Mouse (Mus musculus) large intestine, adult 2 months (tissue): ENCODE results near the gene Erf. TPM values are rescaled to one million over a fixed set of nuclear protein-coding genes. Genes with fewer than 3 reads are reported as not detected.
"Not testable (repeated sequence)": the region's sequence is repeated elsewhere in the genome, so short reads cannot be mapped to it uniquely, and the experiment has no call there.

Experiments used
- DNase-seq: peaks from one replicate; pipeline ENCODE4 v3.0.0-alpha.2; 2012; ENCODE audit warnings: low read depth, low spot score
- WGBS: fragments of 180-500 bp; shearing (Covaris S2); methylation state at CpG from one replicate; pipeline ENCODE4 v1.1.7; 2018; 5-methylcytosine and 5-hydroxymethylcytosine counted together
- polyA plus RNA-seq: library from polyadenylated mRNA; depleted of rRNA; stranded (reverse); fragments of >200 nt; gene quantifications from 2 replicates; pipeline ENCODE4 v1.2.3, GENCODE M21; 2012

Erf gene
- polyA plus RNA-seq, 1 experiment: 15.3 TPM

GRCm38 (mm10) chr7:25269545-25270271 is 19.1 kb upstream of the Erf start:
- DNase-seq: no peak
- WGBS: 59% methylated on average over 8 of the region's 8 CpGs

- no peak for DNase-seq
- WGBS: 16% methylated on average over 4 of the region's 4 CpGs
These were observed 18.5 kb upstream of the Erf start for GRCm38 (mm10) chr7:25269029-25269428.

- 3% methylated on average over 7 of the region's 7 CpGs for WGBS
- DNase-seq: no peak
These were observed 18.0 kb upstream of the Erf start for GRCm38 (mm10) chr7:25268588-25268987.

GRCm38 (mm10) chr7:25267751-25268463 is 17.3 kb upstream of the Erf start:
- DNase-seq: peak; percentile 100
- WGBS: under 1% methylated on average over 33 of the region's 33 CpGs

- WGBS: under 1% methylated on average over 29 of the region's 29 CpGs
- peak; percentile 93 for DNase-seq
These were observed 16.8 kb upstream of the Erf start, which contains the start of gene Cic for GRCm38 (mm10) chr7:25267301-25267750. Cic (plus strand) TSS chr7:25267704.

GRCm38 (mm10) chr7:25266180-25266962 is 15.8 kb upstream of the Erf start:
- WGBS: 91% methylated on average over 8 of the region's 8 CpGs
- no peak for DNase-seq

- DNase-seq: not testable (repeated sequence)
- WGBS: 82% methylated on average over 5 of the region's 5 CpGs
These were observed 15.2 kb upstream of the Erf start for GRCm38 (mm10) chr7:25265743-25266142.

GRCm38 (mm10) chr7:25263968-25264870 is 13.7 kb upstream of the Erf start:
- DNase-seq: no peak
- WGBS: 60% methylated on average over 17 of the region's 17 CpGs

GRCm38 (mm10) chr7:25261896-25262295 is 11.3 kb upstream of the Erf start:
- DNase-seq: no peak

GRCm38 (mm10) chr7:25251822-25252221 is 1.3 kb upstream of the Erf start:
- WGBS: 49% methylated on average over 8 of the region's 8 CpGs
- DNase-seq: no peak

More at GRCm38 (mm10) chr7:25261896-25262295, 11.3 kb upstream of the Erf start:
- 70% methylated on average over 1 of the region's 1 CpGs for WGBS

GRCm38 (mm10) chr7:25251071-25251791 is 670 bp upstream of the Erf start:
- no peak for DNase-seq
- WGBS: 19% methylated on average over 22 of the region's 22 CpGs

- no peak for DNase-seq
- WGBS: under 1% methylated on average over 61 of the region's 73 CpGs
These were observed 1.0 kb downstream of the Erf start for GRCm38 (mm10) chr7:25249314-25250140.

- DNase-seq: no peak
- WGBS: 1% methylated on average over 25 of the region's 25 CpGs
These were observed 1.7 kb downstream of the Erf start for GRCm38 (mm10) chr7:25248846-25249313.

GRCm38 (mm10) chr7:25248018-25248647 is 2.4 kb downstream of the Erf start:
- 11% methylated on average over 18 of the region's 18 CpGs for WGBS
- DNase-seq: no peak

- WGBS: 21% methylated on average over 3 of the region's 3 CpGs
- no peak for DNase-seq
These were observed 3.1 kb downstream of the Erf start for GRCm38 (mm10) chr7:25247498-25247897.

- 22% methylated on average over 4 of the region's 4 CpGs for WGBS
- no peak for DNase-seq
These were observed 3.8 kb downstream of the Erf start for GRCm38 (mm10) chr7:25246759-25247137.

- WGBS: 40% methylated on average over 20 of the region's 20 CpGs
- no peak for DNase-seq
These were observed 4.3 kb downstream of the Erf start for GRCm38 (mm10) chr7:25246079-25246758.
